Mouse (Mus musculus) heart, postnatal 4 days (tissue): ENCODE measurements at regions not wholly inside any gene's neighbourhood (a gene's known extent, or its start where the extent isn't known, plus 50 kb on each side); places are given as distances from the start of the nearest gene placed in this dataset.
A peak's percentile ranks its signal among the peaks of the same experiment; 100 is the strongest.

Source experiments
- DNase-seq: peaks from one replicate; pipeline ENCODE4 v3.0.0; 2021

DNA sequence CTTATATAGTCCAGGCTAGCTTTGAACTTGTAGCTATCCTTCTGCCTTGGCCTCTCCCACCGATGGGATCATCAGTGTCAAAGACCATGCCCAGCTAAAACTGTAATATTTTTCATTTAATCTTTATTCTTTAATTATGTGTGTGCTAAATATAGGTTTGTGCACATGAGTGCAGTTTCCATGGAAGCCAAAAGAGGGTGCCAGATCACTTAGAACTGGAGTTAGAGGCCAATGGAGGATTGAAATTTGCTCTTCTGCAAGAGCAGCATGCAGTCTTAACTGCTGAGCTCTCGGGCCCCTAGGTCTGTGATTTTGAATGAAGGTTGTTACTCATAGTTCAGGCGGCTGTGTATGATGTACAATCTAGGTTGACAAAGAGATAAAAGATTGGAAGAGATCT lies 66.6 kb upstream of the Slc22a22 start:
- peak; percentile 10 for DNase-seq

DNA sequence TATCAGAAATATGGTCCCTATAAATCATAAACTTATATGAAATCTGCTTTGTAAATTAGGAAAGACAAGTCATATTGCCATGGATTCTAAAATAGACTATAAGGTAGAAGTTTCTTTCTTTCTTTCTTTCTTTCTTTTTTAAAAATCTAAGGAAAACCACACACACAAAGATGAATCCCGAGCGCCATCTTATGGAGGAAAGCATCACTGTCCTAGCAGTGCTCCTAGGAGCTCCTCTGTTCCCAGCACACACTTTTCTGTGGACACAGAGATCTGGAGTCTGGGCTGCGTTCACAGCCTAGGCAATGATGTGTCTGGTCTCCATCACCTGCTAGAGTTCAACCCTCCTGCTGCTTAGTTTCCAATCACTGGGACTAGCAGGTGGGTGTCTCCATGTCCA lies 65.2 kb upstream of the Slc22a22 start:
- DNase-seq = no peak

DNA sequence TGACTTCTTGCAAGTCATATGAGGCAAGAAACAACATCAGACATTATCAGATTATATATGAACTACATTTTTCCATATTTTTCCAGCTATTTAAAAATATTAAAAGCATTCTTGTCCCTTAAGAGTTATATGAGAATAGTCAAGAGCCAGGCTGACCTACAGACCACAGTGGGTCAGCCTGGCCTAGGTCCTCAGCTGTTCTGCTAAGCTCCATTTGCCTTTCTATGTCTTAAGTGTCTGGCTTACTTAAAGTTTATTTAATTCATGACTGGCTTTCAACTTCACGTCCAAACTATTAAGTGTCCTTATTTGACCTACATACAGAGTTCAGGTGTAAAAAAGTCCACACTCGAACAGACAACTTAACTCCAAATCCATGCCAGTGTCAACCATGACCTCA lies 58.1 kb upstream of the Slc22a22 start:
- DNase-seq = no peak
